Mouse (Mus musculus) G1E (cell line): ENCODE data around the gene Ccdc187.

Experiments
- CTCF ChIP-seq: IDR thresholded peaks from 2 replicates; pipeline ENCODE4 v1.5.1; 2012; ENCODE audit warnings: low read depth, low read length, inconsistent platforms, mixed read lengths
- GATA1 ChIP-seq: IDR thresholded peaks from 2 replicates; pipeline ENCODE4 v1.6.1; 2012; ENCODE audit warnings: borderline replicate concordance, low read length, inconsistent platforms, mixed read lengths
- GATA2 ChIP-seq: IDR thresholded peaks from 2 replicates; pipeline ENCODE4 v1.6.1; 2012; ENCODE audit warnings: low read depth, low read length, inconsistent platforms, borderline replicate concordance
- POLR2AphosphoS5 ChIP-seq: IDR thresholded peaks from 2 replicates; pipeline ENCODE4 v1.6.1; 2012; ENCODE audit warnings: low read depth, low read length, inconsistent platforms; ENCODE audit not compliant: insufficient replicate concordance
- TAL1 ChIP-seq: conservative IDR thresholded peaks from 2 replicates; pipeline ENCODE4 v1.6.1; 2012; ENCODE audit warnings: low read depth, low read length, inconsistent platforms, mixed read lengths

DNA sequence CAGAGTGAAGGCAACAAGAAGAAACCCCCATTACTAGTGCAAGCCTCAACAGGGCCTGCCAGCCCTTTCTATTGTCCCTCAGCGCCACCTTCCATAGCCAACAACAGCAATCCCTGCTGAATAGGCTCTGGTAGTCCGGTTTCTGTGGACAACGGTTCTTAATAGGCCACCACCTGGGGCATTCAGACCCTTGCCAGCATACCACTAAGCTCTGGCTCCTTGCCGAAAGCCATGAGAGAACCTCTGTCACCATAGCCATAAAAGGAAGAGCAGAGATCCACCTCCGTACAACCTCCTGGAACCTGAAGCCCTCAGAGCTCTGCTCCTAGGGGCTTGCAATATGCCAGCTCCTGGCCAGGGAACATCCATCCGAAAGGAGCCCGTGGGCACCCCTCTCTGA, 5.0 kb upstream of the Ccdc187 start:
- TF ChIP-seq CTCF = no peak
- TF ChIP-seq GATA2 = no peak
- no peak for TF ChIP-seq GATA1
- no peak for TF ChIP-seq POLR2AphosphoS5
- TF ChIP-seq TAL1 = no peak
